Mouse (Mus musculus) lung, embryonic 14.5 days (tissue): Measurements from ENCODE around the gene Nfam1. TPM values are rescaled to one million over a fixed set of nuclear protein-coding genes. Genes with fewer than 3 reads are reported as not detected.

Experiments used
- ATAC-seq: fragments of 200-750 bp; cut with Nextera tagmentation; 2 replicates; pipeline ENCODE4 v1.8.0; 2017; ENCODE audit warnings: mild to moderate bottlenecking, moderate TSS enrichment, moderate library complexity; ENCODE audit not compliant: insufficient read depth
- DNase-seq: peaks from one replicate; pipeline ENCODE4 v3.0.0-alpha.2; 2015
- H3K27ac ChIP-seq: fragments of 300-500 bp; sonication (generic); 2 replicates; pipeline ENCODE4 v1.5.1; 2014; ENCODE audit warnings: low read depth, mild to moderate bottlenecking, moderate library complexity
- H3K27me3 ChIP-seq: fragments of 300-500 bp; sonication (generic); 2 replicates; pipeline ENCODE4 v1.6.1; 2014; ENCODE audit warnings: low read length, control low read depth; ENCODE audit not compliant: insufficient read depth
- H3K36me3 ChIP-seq: fragments of 300-500 bp; sonication (generic); 2 replicates; pipeline ENCODE4 v1.6.1; 2014; ENCODE audit warnings: control low read depth; ENCODE audit not compliant: insufficient read depth
- H3K4me1 ChIP-seq: fragments of 300-500 bp; sonication (generic); 2 replicates; pipeline ENCODE4 v1.6.1; 2014; ENCODE audit warnings: antibody characterized with exemption, control low read depth; ENCODE audit not compliant: insufficient read depth
- H3K4me2 ChIP-seq: fragments of 300-500 bp; sonication (generic); 2 replicates; pipeline ENCODE4 v1.6.1; 2014; ENCODE audit warnings: mild to moderate bottlenecking
- H3K4me3 ChIP-seq: fragments of 300-500 bp; sonication (generic); 2 replicates; pipeline ENCODE4 v1.5.1; 2014; ENCODE audit warnings: low read depth, low read length
- H3K9ac ChIP-seq: fragments of 300-500 bp; sonication (generic); 2 replicates; pipeline ENCODE4 v1.6.1; 2014
- H3K9me3 ChIP-seq: fragments of 300-500 bp; sonication (generic); 2 replicates; pipeline ENCODE4 v1.6.1; 2016; ENCODE audit warnings: low read depth, low read length, control low read depth
- CTCF ChIP-seq: IDR thresholded peaks from 2 replicates; pipeline ENCODE4 v1.5.1; 2016; ENCODE audit warnings: antibody characterized with exemption, low read depth
- WGBS: fragments of 180-500 bp; shearing (Covaris S2); extraction: QIAGEN DNeasy Blood & Tissue Kit; methylation state at CpG from one replicate; pipeline ENCODE4 v1.1.7; 2014; 5-methylcytosine and 5-hydroxymethylcytosine counted together
- polyA plus RNA-seq: library from polyadenylated mRNA; unstranded; fragments of >200 nt; fragmentation: Nextera tagmentation; extraction: Ambion mirVana; gene quantifications from 2 replicates; pipeline ENCODE4 v1.2.1, GENCODE M21; 2014

The Nfam1 gene
- polyA plus RNA-seq, 1 experiment from 2014 or later, result 3.6 TPM

GRCm38 (mm10) chr15:82958253-82958701 lies 74.8 kb downstream of the Nfam1 start:
- Histone ChIP-seq H3K27me3 (peaks cover 13% of the 10 kb centered on the region; the same call in 1 of the 2 replicates), H3K9ac (peak overlapping the region; percentile 14; the same call in 1 of the 2 replicates), H3K9me3 (no peaks in the 10 kb centered on the region), H3K36me3 (no peaks in the 10 kb centered on the region), H3K4me1 (peaks cover 16% of the 10 kb centered on the region; the same call in 1 of the 2 replicates), H3K4me3 (no peak overlapping the region), H3K4me2 (peak overlapping the region; percentile 31), H3K27ac (no peak overlapping the region)
- ATAC-seq, result no peak; the same call in 1 of the 2 replicates
- 18% methylated on average over 16 of the region's 16 CpGs for WGBS
- TF ChIP-seq CTCF, result no peak
- no peak for DNase-seq

DNA sequence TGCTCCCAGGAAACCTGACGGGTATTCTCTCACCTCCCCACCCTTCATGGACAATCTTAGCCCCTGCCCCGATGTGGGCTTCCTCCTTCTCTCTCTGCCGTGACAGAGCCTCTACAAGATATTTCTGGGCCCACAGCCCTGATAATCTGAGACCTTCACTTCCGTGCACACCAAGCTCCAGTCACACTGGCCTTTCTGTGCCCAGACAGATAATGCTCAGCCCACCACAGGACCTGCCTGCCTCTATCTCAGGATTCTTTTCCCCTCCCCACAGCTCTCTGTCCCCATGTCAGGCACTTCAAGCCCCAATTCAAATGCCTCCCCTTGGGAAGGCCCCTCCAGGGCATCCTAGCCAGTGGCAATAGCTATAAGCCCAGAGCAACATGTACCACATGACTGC lies 76.4 kb downstream of the Nfam1 start:
- no peak for ATAC-seq
- Histone ChIP-seq H3K9me3 (no peaks in the 10 kb centered on the region), H3K36me3 (no peaks in the 10 kb centered on the region), H3K27ac (no peak overlapping the region), H3K4me1 (peaks cover 12% of the 10 kb centered on the region; the same call in 1 of the 2 replicates), H3K4me3 (no peak overlapping the region), H3K27me3 (peaks cover 13% of the 10 kb centered on the region; the same call in 1 of the 2 replicates), H3K4me2 (no peak overlapping the region), H3K9ac (no peak overlapping the region)
- no peak for DNase-seq
- TF ChIP-seq CTCF, result no peak
- WGBS, result 54% methylated on average over 4 of the region's 4 CpGs

GRCm38 (mm10) chr15:82956310-82956709 lies 76.8 kb downstream of the Nfam1 start:
- Histone ChIP-seq H3K27ac (no peak overlapping the region), H3K36me3 (no peaks in the 10 kb centered on the region), H3K27me3 (peaks cover 8% of the 10 kb centered on the region; the same call in 1 of the 2 replicates), H3K9me3 (no peaks in the 10 kb centered on the region), H3K4me1 (peaks cover 12% of the 10 kb centered on the region; the same call in 1 of the 2 replicates), H3K4me3 (no peak overlapping the region), H3K4me2 (no peak overlapping the region), H3K9ac (no peak overlapping the region)
- ATAC-seq, result no peak
- no peak for TF ChIP-seq CTCF
- WGBS, result 78% methylated on average over 3 of the region's 3 CpGs
- DNase-seq, result no peak

- Histone ChIP-seq H3K9ac (no peak overlapping the region), H3K4me3 (no peak overlapping the region), H3K9me3 (no peaks in the 10 kb centered on the region), H3K4me2 (no peak overlapping the region), H3K4me1 (peaks cover 9% of the 10 kb centered on the region; the same call in 1 of the 2 replicates), H3K36me3 (no peaks in the 10 kb centered on the region), H3K27ac (no peak overlapping the region), H3K27me3 (0 out of 2 replicates have a peak, but pooled peaks cover 4% of the 10 kb centered on the region)
- no peak for ATAC-seq
- WGBS, result 79% methylated on average over 8 of the region's 8 CpGs
- peak; percentile 32 for DNase-seq
- TF ChIP-seq CTCF, result no peak
Measured at GRCm38 (mm10) chr15:82955286-82955685, 77.8 kb downstream of the Nfam1 start.

- 0 out of 2 replicates have a peak, but pooled peaks cover 4% of the 10 kb centered on the region for H3K27me3 ChIP-seq
- 64% methylated on average over 5 of the region's 5 CpGs for WGBS
- no peak overlapping the region for H3K27ac ChIP-seq
- no peaks in the 10 kb centered on the region for H3K36me3 ChIP-seq
- H3K4me1 ChIP-seq, result peaks cover 9% of the 10 kb centered on the region; the same call in 1 of the 2 replicates
- H3K9ac ChIP-seq, result no peak overlapping the region
- no peak overlapping the region for H3K4me3 ChIP-seq
- DNase-seq (no peak), ATAC-seq (no peak)
- H3K4me2 ChIP-seq, result no peak overlapping the region
- H3K9me3 ChIP-seq, result no peaks in the 10 kb centered on the region
- no peak for TF ChIP-seq CTCF
Measured at GRCm38 (mm10) chr15:82954034-82954433, 79.1 kb downstream of the Nfam1 start.

DNA sequence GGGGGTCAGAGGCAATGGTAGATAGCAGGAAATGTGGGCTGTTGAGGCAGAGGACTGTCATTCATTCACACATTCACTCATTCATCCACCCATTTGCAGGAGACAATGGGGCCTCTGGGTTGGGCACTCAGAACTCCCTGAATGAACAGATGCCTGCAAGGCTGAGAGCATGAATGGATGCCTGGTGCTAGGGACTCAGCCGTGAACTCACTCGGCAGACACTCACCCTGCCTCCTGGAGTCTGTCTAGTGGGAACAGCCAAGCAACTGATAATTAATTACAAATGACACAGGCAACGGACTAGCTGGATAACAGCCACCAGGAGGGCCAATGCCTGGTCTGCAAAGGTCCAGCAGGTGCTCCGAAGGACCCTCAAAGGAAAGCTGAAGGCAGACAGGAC lies 80.0 kb downstream of the Nfam1 start:
- Histone ChIP-seq H3K4me3 (no peak overlapping the region), H3K4me1 (peaks cover 3% of the 10 kb centered on the region; the same call in 1 of the 2 replicates), H3K9ac (no peak overlapping the region), H3K27me3 (0 out of 2 replicates have a peak, but pooled peaks cover 4% of the 10 kb centered on the region), H3K9me3 (no peaks in the 10 kb centered on the region), H3K36me3 (no peaks in the 10 kb centered on the region), H3K4me2 (no peak overlapping the region), H3K27ac (no peak overlapping the region)
- ATAC-seq (no peak), DNase-seq (no peak)
- TF ChIP-seq CTCF, result no peak
- WGBS, result 25% methylated on average over 4 of the region's 4 CpGs

DNA sequence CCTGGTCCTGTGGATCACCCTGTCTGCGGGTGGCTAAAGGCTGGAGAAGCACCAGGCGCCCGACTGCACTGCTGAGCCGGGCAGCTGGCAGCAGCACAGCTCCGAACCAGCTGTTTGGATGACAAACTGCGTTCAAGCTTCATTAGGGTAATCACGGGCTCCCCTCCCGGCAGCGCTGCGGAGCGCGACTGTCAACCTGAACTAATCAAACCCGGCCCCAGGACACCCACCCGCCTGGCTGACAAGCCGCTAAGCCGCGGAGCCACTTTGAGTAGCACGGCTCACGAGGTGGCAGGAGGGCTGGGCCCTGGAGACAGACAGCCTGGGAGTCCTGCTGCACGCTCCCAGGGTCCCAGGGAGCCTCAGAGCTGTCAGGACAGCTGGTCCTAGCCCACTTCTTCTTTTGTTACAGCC lies 80.8 kb downstream of the Nfam1 start:
- H3K27me3 ChIP-seq, result 0 out of 2 replicates have a peak, but pooled peaks cover 4% of the 10 kb centered on the region
- H3K4me2 ChIP-seq, result no peak overlapping the region
- 10% methylated on average over 20 of the region's 20 CpGs for WGBS
- H3K9me3 ChIP-seq, result no peaks in the 10 kb centered on the region
- no peaks in the 10 kb centered on the region for H3K36me3 ChIP-seq
- no peak overlapping the region for H3K27ac ChIP-seq
- DNase-seq (peak; percentile 63), ATAC-seq (0 out of 2 replicates have a peak, but pooled peaks have one; percentile 22)
- TF ChIP-seq CTCF, result no peak
- H3K4me1 ChIP-seq, result peaks cover 8% of the 10 kb centered on the region; the same call in 1 of the 2 replicates
- H3K9ac ChIP-seq, result no peak overlapping the region
- no peak overlapping the region for H3K4me3 ChIP-seq
